Mouse (Mus musculus) megakaryocyte, embryonic 14.5 days (primary cell): ENCODE measurements around the gene Tysnd1.

Source experiments
- FLI1 ChIP-seq: IDR thresholded peaks from 2 replicates; pipeline ENCODE4 v1.6.1; 2012; ENCODE audit warnings: low read length, inconsistent platforms, mixed read lengths
- GATA1 ChIP-seq: IDR thresholded peaks from 3 replicates; pipeline ENCODE4 v1.6.1; 2012; ENCODE audit warnings: mixed read lengths, low read length, inconsistent platforms, borderline replicate concordance

- TF ChIP-seq FLI1 (no peak), GATA1 (no peak)
These were observed 30.2 kb upstream of the Tysnd1 start for GRCm38 (mm10) chr10:61665111-61665510.
